Mouse (Mus musculus) small intestine, adult 2 months (tissue): ENCODE data around the gene Acoxl. TPM values are rescaled to one million over a fixed set of nuclear protein-coding genes. Genes with fewer than 3 reads are reported as not detected.

Experiments
- H3K27ac ChIP-seq: fragments of 200-500 bp; 2 replicates; pipeline ENCODE4 v1.5.1; 2012; ENCODE audit warnings: low read depth, low read length, control low read depth, inconsistent platforms; ENCODE audit not compliant: insufficient read depth
- H3K27me3 ChIP-seq: fragments of 200-500 bp; 2 replicates; pipeline ENCODE4 v1.6.1; 2012; ENCODE audit warnings: mild to moderate bottlenecking, moderate library complexity, low read length, inconsistent platforms; ENCODE audit not compliant: control insufficient read depth, insufficient read depth
- H3K36me3 ChIP-seq: fragments of 200-500 bp; 2 replicates; pipeline ENCODE4 v1.6.1; 2012; ENCODE audit warnings: mild to moderate bottlenecking, low read length, control low read depth, inconsistent platforms; ENCODE audit not compliant: control insufficient read depth, insufficient read depth
- H3K4me1 ChIP-seq: fragments of 200-500 bp; 2 replicates; pipeline ENCODE4 v1.6.1; 2012; ENCODE audit warnings: low read length, inconsistent platforms, mixed read lengths; ENCODE audit not compliant: control insufficient read depth, insufficient read depth, insufficient read length
- H3K4me3 ChIP-seq: fragments of 200-500 bp; 2 replicates; pipeline ENCODE4 v1.5.1; 2012; ENCODE audit warnings: low read depth, mild to moderate bottlenecking, control low read depth, inconsistent platforms, low read length, moderate library complexity
- CTCF ChIP-seq: fragments of 200-500 bp; IDR thresholded peaks from 2 replicates; pipeline ENCODE4 v1.5.1; 2012; ENCODE audit warnings: low read depth, mild to moderate bottlenecking, control low read depth, inconsistent platforms, low read length, moderate library complexity, mixed read lengths; ENCODE audit not compliant: insufficient replicate concordance, insufficient read length; ENCODE audit errors: extremely low read depth
- POLR2A ChIP-seq: fragments of 200-500 bp; IDR thresholded peaks from 2 replicates; pipeline ENCODE4 v1.6.1; 2012; ENCODE audit warnings: low read depth, mild to moderate bottlenecking, control low read depth, inconsistent platforms, low read length, moderate library complexity
- WGBS: fragments of 180-500 bp; shearing (Covaris S2); methylation state at CpG from one replicate; pipeline ENCODE4 v1.1.7; 2018; 5-methylcytosine and 5-hydroxymethylcytosine counted together
- polyA plus RNA-seq: library from polyadenylated mRNA; depleted of rRNA; stranded (reverse); fragments of >200 nt; gene quantifications from 2 replicates; pipeline ENCODE4 v1.2.3, GENCODE M21; 2012

The Acoxl gene
- polyA plus RNA-seq, 1 experiment = 0.23 TPM

DNA sequence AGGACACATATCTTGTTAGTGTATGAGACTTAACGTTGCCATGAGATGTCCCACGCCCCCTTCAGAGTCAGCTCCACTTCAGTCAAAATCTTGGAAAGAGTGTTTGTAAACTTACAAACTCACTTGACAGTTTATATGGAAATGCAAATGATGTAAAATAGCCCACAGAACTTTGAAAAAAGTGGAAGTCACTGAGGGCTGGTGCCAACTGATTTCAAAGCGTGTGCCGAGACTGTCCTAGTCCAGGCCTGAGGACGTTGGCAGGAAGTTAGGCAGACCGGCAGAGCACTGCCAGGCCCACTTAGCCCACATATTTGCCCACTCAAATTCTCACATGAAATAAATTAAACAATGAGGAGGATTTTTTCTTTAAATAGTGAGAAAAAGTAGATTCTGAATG is 221.5 kb downstream of the Acoxl start:
- no peak for TF ChIP-seq CTCF
- TF ChIP-seq POLR2A = no peak
- Histone ChIP-seq H3K4me1 (peaks cover 2% of the 10 kb centered on the region; the same call in 1 of the 2 replicates), H3K27ac (no peak overlapping the region), H3K4me3 (no peak overlapping the region), H3K27me3 (no peaks in the 10 kb centered on the region), H3K36me3 (no peaks in the 10 kb centered on the region)
- 74% methylated on average over 6 of the region's 6 CpGs for WGBS

DNA sequence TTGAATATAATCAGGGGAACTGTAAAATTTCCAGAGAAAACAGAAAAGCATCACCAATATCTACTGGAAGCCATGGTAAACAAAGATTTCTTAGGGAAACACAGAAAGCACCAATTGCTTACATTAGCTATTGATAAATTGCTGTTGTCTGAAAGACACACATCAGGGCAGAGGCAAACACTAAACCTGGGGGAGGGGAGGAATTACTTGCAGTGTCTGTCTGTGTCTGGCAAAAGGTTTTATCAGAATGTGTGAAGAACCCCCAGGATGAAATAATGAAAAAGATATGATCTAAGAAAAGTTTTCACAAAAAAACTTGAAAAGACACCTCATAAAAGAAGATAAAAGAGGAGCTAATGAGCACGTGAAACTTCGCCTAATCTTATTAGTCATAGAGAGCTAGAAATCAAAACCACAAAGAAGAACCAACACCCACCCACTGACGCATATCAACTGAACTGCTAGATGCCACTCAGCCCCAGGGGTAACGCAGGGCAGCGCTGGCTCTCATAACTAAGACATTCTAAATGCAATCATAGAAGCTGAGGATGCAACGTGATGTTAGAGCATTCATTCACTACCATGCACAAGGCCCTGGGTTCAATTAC is 222.1 kb downstream of the Acoxl start:
- WGBS = 46% methylated on average over 6 of the region's 6 CpGs
- Histone ChIP-seq H3K27me3 (no peaks in the 10 kb centered on the region), H3K4me1 (peaks cover 2% of the 10 kb centered on the region; the same call in 1 of the 2 replicates), H3K27ac (no peak overlapping the region), H3K4me3 (no peak overlapping the region), H3K36me3 (no peaks in the 10 kb centered on the region)
- TF ChIP-seq CTCF (no peak), POLR2A (no peak)

GRCm38 (mm10) chr2:128061491-128061890 is 222.8 kb downstream of the Acoxl start:
- Histone ChIP-seq H3K4me1 (peaks cover 2% of the 10 kb centered on the region; the same call in 1 of the 2 replicates), H3K4me3 (no peak overlapping the region), H3K27me3 (no peaks in the 10 kb centered on the region), H3K36me3 (no peaks in the 10 kb centered on the region), H3K27ac (no peak overlapping the region)
- WGBS = 70% methylated on average over 7 of the region's 7 CpGs
- no peak for TF ChIP-seq POLR2A
- no peak for TF ChIP-seq CTCF

DNA sequence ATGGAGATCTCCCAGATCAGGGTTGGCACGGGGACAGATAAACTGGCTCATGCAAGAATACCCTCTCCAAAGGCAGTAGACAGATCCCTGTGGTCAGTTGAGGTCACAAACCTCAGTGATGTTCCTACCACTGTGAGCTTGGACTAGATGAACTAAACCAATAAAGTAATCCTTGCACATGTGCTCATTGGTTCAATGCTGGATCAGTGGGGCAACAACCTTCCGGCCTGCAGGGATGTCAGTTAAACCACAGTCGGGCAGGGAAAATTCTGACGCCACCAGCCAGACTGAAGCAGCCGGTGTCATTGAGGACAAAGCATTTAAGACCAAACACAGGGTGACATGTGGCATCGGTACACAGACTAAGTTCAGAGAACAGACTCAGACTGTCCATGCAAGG is 224.1 kb downstream of the Acoxl start:
- TF ChIP-seq POLR2A (no peak), CTCF (no peak)
- H3K4me3 ChIP-seq = no peak overlapping the region
- H3K27ac ChIP-seq = no peak overlapping the region
- 85% methylated on average over 6 of the region's 6 CpGs for WGBS
- peaks cover 2% of the 10 kb centered on the region; the same call in 1 of the 2 replicates for H3K4me1 ChIP-seq
- H3K36me3 ChIP-seq = no peaks in the 10 kb centered on the region
- H3K27me3 ChIP-seq = no peaks in the 10 kb centered on the region

DNA sequence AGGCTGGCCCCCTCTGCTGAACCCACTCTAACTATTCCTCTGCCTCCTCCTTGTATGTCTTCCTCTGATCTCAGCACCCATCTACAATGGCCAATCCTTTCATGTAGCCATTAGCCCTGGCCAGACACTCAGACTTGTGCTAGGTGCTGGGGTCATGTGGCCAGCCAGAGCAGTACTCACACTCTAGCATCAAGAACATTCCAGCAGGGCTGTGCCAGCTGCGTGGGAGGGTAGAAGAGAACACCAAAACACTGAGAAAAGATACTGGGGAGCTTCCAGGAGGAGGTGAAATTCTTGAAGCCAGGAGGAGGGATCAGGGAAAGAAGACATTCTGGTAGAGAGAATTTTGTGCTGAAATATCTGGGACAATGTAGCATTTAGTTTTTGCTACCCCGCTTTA is 226.3 kb downstream of the Acoxl start:
- H3K27me3 ChIP-seq = no peaks in the 10 kb centered on the region
- H3K27ac ChIP-seq = no peak overlapping the region
- H3K36me3 ChIP-seq = no peaks in the 10 kb centered on the region
- TF ChIP-seq CTCF = no peak
- TF ChIP-seq POLR2A = no peak
- peaks cover 2% of the 10 kb centered on the region; the same call in 1 of the 2 replicates for H3K4me1 ChIP-seq
- WGBS = 83% methylated on average over 2 of the region's 2 CpGs
- H3K4me3 ChIP-seq = no peak overlapping the region

GRCm38 (mm10) chr2:128065576-128065975 is 226.9 kb downstream of the Acoxl start:
- Histone ChIP-seq H3K4me3 (no peak overlapping the region), H3K4me1 (peaks cover 2% of the 10 kb centered on the region; the same call in 1 of the 2 replicates), H3K36me3 (no peaks in the 10 kb centered on the region), H3K27me3 (no peaks in the 10 kb centered on the region), H3K27ac (no peak overlapping the region)
- no peak for TF ChIP-seq POLR2A
- TF ChIP-seq CTCF = no peak
- 69% methylated on average over 2 of the region's 2 CpGs for WGBS

- H3K36me3 ChIP-seq = no peaks in the 10 kb centered on the region
- H3K27me3 ChIP-seq = no peaks in the 10 kb centered on the region
- 79% methylated on average over 3 of the region's 3 CpGs for WGBS
- TF ChIP-seq CTCF = no peak
- no peak for TF ChIP-seq POLR2A
- H3K4me1 ChIP-seq = no peaks in the 10 kb centered on the region
- H3K27ac ChIP-seq = no peak overlapping the region
- H3K4me3 ChIP-seq = no peak overlapping the region
Measured at GRCm38 (mm10) chr2:128067162-128067561, 228.5 kb downstream of the Acoxl start.
